Mouse (Mus musculus): ENCODE data around the gene Nectin3.
"Not testable (repeated sequence)": the region's sequence is repeated elsewhere in the genome, so short reads cannot be mapped to it uniquely, and the experiment has no call there.

Gene Nectin3

GRCm38 (mm10) chr16:46416177-46416576, 82.1 kb downstream of the Nectin3 start:
- no peak for DNase-seq (ENCODE audit: low read depth, low spot score)

- DNase-seq (ENCODE audit: low read depth, low spot score) = no peak
Measured at GRCm38 (mm10) chr16:46410739-46411057, 87.6 kb downstream of the Nectin3 start.

- no peak for DNase-seq (ENCODE audit: low read depth, low spot score)
Measured at GRCm38 (mm10) chr16:46410053-46410738, 88.1 kb downstream of the Nectin3 start.

DNA sequence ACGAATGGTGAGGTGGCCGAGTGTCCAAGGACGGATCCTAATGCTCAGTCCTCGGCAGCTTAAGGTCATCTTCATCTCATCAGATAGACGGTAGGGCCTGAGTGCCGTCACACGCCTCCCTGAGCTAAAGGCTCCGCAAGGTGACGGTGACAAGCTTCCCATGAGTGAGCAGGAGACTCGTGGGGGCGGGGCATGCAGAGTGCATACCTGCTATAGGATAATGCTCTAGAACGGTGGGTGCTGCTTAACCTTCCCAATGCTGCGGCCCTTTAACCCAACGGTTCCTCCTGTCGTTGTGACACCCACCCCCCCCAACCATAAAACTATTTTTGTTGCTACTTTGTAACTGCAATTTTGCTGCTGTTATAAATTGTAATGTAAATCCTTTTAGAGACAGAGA, 90.3 kb downstream of the Nectin3 start:
- DNase-seq (ENCODE audit: low read depth, low spot score) = no peak

GRCm38 (mm10) chr16:46406844-46407639, 91.3 kb downstream of the Nectin3 start:
- no peak for DNase-seq (ENCODE audit: low read depth, low spot score)

DNA sequence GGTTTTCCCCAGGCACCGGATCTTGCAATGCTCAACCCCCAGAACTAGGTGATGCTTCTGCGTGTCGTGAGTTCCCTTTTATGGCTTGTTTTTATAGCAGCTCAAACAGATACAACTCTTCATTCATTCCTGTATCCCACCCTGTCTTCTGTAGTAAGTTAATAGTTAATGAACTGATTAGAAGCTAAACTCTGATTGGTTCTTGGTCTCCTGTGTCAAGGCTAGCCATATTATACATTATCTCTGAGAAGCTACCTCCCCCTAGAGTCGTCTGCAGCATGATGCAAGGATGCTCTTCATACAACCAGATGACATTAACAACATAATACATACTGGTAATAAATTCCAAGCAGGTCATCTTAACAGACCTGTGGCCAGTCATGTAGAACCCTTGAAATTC, 100.4 kb downstream of the Nectin3 start:
- no peak for DNase-seq (ENCODE audit: low read depth, low spot score)

- DNase-seq (ENCODE audit: low read depth, low spot score) = no peak
Measured at GRCm38 (mm10) chr16:46389415-46390033, 108.8 kb downstream of the Nectin3 start.

DNA sequence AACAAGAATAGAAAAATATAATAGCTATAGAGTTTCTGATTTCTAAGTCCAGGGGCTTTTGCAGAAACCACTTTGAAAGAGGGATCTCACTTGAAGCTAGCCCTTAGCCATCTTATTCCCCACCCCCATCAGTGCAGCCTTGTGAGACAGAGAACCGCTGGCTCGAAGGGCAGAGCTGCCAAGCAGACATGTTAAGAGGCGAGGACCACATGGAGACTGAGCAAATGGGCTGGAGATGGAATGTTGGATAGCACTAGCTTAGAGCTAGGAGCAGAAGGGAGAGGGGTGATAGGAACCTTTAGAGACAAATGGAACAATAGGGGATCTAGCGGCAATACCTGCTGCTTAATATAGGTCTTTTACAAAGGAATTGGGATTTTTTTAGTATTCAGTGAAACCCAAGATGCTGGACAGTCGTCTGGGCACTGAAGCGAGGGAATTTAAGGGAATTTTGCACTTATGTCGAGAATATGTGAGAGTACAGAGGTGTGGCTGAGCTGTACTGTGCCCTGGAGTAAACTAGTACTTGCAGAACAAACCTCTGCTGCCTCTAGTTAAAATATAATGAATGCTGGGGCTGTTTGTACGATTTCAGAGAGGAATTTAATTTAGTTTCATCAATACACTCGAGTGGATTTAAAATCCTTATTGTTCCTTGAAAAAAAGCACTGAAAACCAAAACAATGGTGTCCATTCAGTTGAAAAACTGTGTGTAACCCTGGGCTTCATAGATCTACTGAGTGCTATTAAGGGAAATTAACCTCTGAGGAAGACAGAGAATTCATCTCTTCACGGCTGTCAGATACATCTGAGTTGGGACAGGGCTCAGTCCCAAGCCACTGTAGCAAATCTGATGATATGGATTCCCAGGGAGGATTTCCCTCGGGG, 109.6 kb downstream of the Nectin3 start:
- no peak for DNase-seq (ENCODE audit: low read depth, low spot score)

- DNase-seq (ENCODE audit: low read depth, low spot score) = no peak
Measured at GRCm38 (mm10) chr16:46384279-46384678, 114.0 kb downstream of the Nectin3 start.

DNA sequence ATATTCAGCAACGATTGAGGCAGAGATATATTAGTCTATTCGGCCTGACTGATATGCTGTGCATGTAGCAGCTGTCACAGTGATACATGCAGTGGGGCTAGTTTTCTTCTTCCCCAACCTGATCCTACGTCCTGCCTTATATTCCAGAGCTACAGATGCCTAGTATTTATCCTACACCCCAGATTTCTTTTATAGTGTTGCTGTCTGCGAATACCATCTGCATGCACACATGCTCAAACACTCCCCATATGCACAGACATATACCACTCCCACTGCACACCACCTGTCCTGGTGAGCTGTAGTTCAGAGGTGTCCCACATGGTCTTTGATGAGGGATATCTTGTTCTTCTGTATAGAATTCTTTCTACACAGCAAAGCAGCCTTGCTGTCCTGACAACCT, 115.0 kb downstream of the Nectin3 start:
- DNase-seq (ENCODE audit: low read depth, low spot score) = no peak

GRCm38 (mm10) chr16:46376575-46376974, 121.8 kb downstream of the Nectin3 start:
- DNase-seq (ENCODE audit: low read depth, low spot score) = no peak

GRCm38 (mm10) chr16:46362022-46362421, 136.3 kb downstream of the Nectin3 start:
- no peak for DNase-seq (ENCODE audit: low read depth, low spot score)

DNA sequence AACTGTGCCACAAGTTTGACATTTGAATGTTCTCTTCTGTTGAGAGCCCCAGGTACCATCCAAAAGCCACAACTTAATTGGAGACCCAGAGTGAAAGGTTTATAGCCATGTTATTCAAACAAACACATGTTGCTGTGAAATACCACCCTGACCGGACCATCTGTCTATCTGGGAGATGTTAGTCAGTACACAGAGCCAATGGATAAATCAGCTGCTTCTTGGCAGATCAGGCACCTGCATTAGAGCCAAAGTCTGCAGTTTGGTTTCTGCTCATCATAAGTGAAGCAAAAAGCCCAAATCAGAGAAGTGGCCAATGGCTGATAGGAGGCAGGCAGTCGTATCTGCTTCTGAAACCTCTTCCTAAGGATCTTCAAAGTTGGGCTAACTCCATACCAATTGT, 140.7 kb downstream of the Nectin3 start:
- not testable (repeated sequence) for DNase-seq (ENCODE audit: low read depth, low spot score)

- DNase-seq (ENCODE audit: low read depth, low spot score) = no peak
Measured at GRCm38 (mm10) chr16:46356663-46357062, 141.7 kb downstream of the Nectin3 start.

All from embryo, embryonic 11.5 days (tissue).